ENCODE assay signal across 7 mouse cellular contexts in genomic region chr17:24936259-24937237, GRCm38 (mm10). TPM values are rescaled to one million over a fixed set of nuclear protein-coding genes. Genes with fewer than 3 reads are reported as not detected.
DNase-seq lines count a peak whose midpoint lies in the region; ATAC-seq lines count a peak whose summit lies in the region.

Gene Mapk8ip3 (minus strand): TSS chr17:24936977.

- DNase-seq in adrenal gland, adult 18-20 months (ENCODE audit: low spot score in 2 of 2): peak; percentile 95 to 97
- DNase-seq in embryo, embryonic 11 days: peak; percentile 97
- DNase-seq in gastrocnemius, postnatal 36 days: peak; percentile 94 to 96
- peak; percentile 96 to 98 for DNase-seq in left cerebral cortex, postnatal 25 days (ENCODE audit: low spot score in 2 of 2)
- peak; percentile 95 for DNase-seq in midbrain, embryonic 10.5 days (ENCODE audit: low spot score)
- peak; percentile 93 for DNase-seq in right cerebral cortex, postnatal 4 days

- peak within 1 kb of the TSS; percentile 90 for H3K9ac ChIP-seq in intestine, embryonic 15.5 days

- H3K27ac ChIP-seq in intestine, embryonic 15.5 days: peak within 1 kb of the TSS; percentile 67
- H3K27ac ChIP-seq in midbrain, embryonic 10.5 days (replicated peaks): peak within 1 kb of the TSS; percentile 88

- intact Hi-C loops in gastrocnemius, postnatal 36 days (cut with DNase I): loop anchor here (5.0 kb wide), 1 partner anchor 76 kb away; no protein-coding TSS in a partner anchor
- intact Hi-C loops in left cerebral cortex, postnatal 25 days (cut with DNase I): loop anchor here (2.0 kb wide), 1 partner anchor 80 kb away; the partner anchor contains the start of gene Ift140

- H3K4me3 ChIP-seq in intestine, embryonic 15.5 days (replicated peaks): peak within 1 kb of the TSS; percentile 99
- H3K4me3 ChIP-seq in midbrain, embryonic 10.5 days: peak within 1 kb of the TSS; percentile 91

- WGBS in intestine, embryonic 15.5 days: under 1% methylated on average over 78 of the region's 78 CpGs
- WGBS in midbrain, embryonic 10.5 days: under 1% methylated on average over 78 of the region's 78 CpGs

- H3K27me3 ChIP-seq in intestine, embryonic 15.5 days (replicated peaks): no peaks in the 10 kb centered on the region
- no peaks in the 10 kb centered on the region for H3K27me3 ChIP-seq in midbrain, embryonic 10.5 days (ENCODE audit: low read depth, poor library complexity, severe bottlenecking)

- peaks cover 13% of the 10 kb centered on the region for H3K4me1 ChIP-seq in intestine, embryonic 15.5 days (replicated peaks)
- H3K4me1 ChIP-seq in midbrain, embryonic 10.5 days: peaks cover 21% of the 10 kb centered on the region

- peak; percentile 98 for ATAC-seq in intestine, embryonic 15.5 days

- no peaks in the 10 kb centered on the region for H3K9me3 ChIP-seq in intestine, embryonic 15.5 days
- H3K9me3 ChIP-seq in midbrain, embryonic 10.5 days (replicated peaks): no peaks in the 10 kb centered on the region

- no peaks in the 10 kb centered on the region for H3K36me3 ChIP-seq in intestine, embryonic 15.5 days
- H3K36me3 ChIP-seq in midbrain, embryonic 10.5 days: peaks cover 30% of the 10 kb centered on the region

- peak within 1 kb of the TSS; percentile 81 for H3K4me2 ChIP-seq in intestine, embryonic 15.5 days (replicated peaks)

RNA-seq across cellular contexts. Expression of gene Mapk8ip3, which starts in this region (rescaled TPM):
- 100 to 1,000 TPM; 125 to 137 TPM for total RNA-seq in adrenal gland, adult 18-20 months (2021)
- total RNA-seq in gastrocnemius, postnatal 36 days (2021): 10 to 100 TPM; 16.2 to 24.4 TPM
- 22.4 and 23.2 TPM in 2 replicates for polyA plus RNA-seq in intestine, embryonic 15.5 days (2015; fragmentation: Nextera tagmentation; extraction: Ambion mirVana)
- 100 to 1,000 TPM; 345 to 372 TPM for total RNA-seq in left cerebral cortex, postnatal 25 days (2021)
- polyA plus RNA-seq in midbrain, embryonic 10.5 days (2016; fragmentation: Nextera tagmentation; extraction: Ambion mirVana): 40.1 and 53.9 TPM in 2 replicates

Comparison
In these comparisons a context has a peak if more than half of its experiments do, and no peak if none do; other contexts are left out.
1. Peak in every context shown above with its lines: DNase-seq, ATAC-seq, H3K4me3 ChIP-seq and H3K27ac ChIP-seq.
2. RNA of gene Mapk8ip3 (total RNA-seq): 345 to 372 TPM in left cerebral cortex, postnatal 25 days and 125 to 137 TPM in adrenal gland, adult 18-20 months; 16.2 to 24.4 TPM in gastrocnemius, postnatal 36 days; every median in the first group is over 4 times any median in the second.